Mouse (Mus musculus): ENCODE measurements around the gene Wscd1.
A peak's percentile ranks its signal among the peaks of the same experiment; 100 is the strongest.

The Wscd1 gene

DNA sequence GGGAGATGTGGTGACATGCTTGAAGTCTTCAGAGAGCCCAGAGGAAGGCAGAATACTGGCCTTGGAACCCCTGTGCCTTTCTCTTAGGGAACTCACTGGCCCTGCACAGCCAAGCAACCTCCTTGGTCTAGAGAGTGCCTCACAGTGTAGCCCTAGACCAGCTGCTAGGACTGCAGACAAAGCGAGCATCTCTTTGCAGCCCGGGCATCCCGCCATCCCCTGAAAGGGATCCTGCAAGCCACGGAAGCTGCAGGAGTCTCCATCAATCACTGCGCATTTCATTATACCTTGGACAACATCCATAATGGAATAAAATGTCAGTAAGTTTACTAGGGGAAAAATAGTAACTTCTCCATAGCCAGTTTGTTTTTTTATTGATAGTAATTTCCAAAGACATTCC, 13.4 kb downstream of the Wscd1 start:
- Histone ChIP-seq H3K4me1 (replicated peaks; ENCODE audit: low read depth, low read length) (peaks cover 64% of the 10 kb centered on the region), H3K4me3 (replicated peaks; ENCODE audit: low read length) (no peak overlapping the region), H3K27me3 (ENCODE audit: insufficient read depth, low read length) (peaks cover under 1% of the 10 kb centered on the region; the same call in 1 of the 2 replicates), H3K36me3 (ENCODE audit: insufficient read depth, low read length) (no peaks in the 10 kb centered on the region), H3K9me3 (ENCODE audit: low read length) (no peaks in the 10 kb centered on the region)
- TF ChIP-seq POU5F1 (IDR thresholded peaks at IDR 0.05; ENCODE audit: borderline replicate concordance, low read length) = no peak
- TF ChIP-seq NANOG (IDR thresholded peaks at IDR 0.05; ENCODE audit: borderline replicate concordance, low read length) = no peak
- no peak for TF ChIP-seq CTCF (conservative IDR thresholded peaks at IDR 0.05; ENCODE audit: low read length)

DNA sequence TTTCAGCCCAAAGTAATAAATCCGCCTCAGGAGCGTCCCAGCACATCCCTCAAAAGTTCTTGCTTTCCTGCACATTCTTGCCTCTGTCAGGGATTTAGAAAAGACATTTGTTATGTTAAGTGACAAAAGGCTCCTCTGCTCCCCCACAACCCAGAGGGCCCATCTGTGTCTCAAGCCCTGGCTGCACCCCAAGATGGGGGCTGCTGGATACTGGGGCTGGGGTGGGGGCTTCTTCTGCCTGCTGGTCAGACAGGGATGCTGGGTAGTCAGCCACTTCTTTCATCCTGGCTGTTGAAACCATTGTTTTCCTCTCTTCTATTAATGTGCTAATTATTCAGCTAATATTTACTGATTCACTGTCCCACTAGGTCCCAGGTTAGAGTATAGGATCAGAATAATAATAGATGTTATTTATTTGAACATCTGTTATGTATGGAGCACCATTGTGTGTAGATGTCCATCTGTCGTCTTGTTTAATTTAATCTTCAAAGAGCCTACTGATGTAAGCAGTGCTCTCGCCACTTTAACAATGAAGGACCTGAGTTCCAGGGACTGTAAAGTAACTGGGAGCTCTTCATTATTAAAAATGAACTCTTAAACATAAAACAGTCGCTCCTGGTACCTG, 14.0 kb downstream of the Wscd1 start:
- H3K9me3 ChIP-seq (ENCODE audit: low read length) = no peaks in the 10 kb centered on the region
- no peaks in the 10 kb centered on the region for H3K36me3 ChIP-seq (ENCODE audit: insufficient read depth, low read length)
- no peak overlapping the region for H3K4me3 ChIP-seq (replicated peaks; ENCODE audit: low read length)
- TF ChIP-seq NANOG (IDR thresholded peaks at IDR 0.05; ENCODE audit: borderline replicate concordance, low read length) = no peak
- no peak for TF ChIP-seq POU5F1 (IDR thresholded peaks at IDR 0.05; ENCODE audit: borderline replicate concordance, low read length)
- TF ChIP-seq CTCF (conservative IDR thresholded peaks at IDR 0.05; ENCODE audit: low read length) = no peak
- peaks cover 59% of the 10 kb centered on the region for H3K4me1 ChIP-seq (replicated peaks; ENCODE audit: low read depth, low read length)
- peaks cover 5% of the 10 kb centered on the region; the same call in 1 of the 2 replicates for H3K27me3 ChIP-seq (ENCODE audit: insufficient read depth, low read length)

DNA sequence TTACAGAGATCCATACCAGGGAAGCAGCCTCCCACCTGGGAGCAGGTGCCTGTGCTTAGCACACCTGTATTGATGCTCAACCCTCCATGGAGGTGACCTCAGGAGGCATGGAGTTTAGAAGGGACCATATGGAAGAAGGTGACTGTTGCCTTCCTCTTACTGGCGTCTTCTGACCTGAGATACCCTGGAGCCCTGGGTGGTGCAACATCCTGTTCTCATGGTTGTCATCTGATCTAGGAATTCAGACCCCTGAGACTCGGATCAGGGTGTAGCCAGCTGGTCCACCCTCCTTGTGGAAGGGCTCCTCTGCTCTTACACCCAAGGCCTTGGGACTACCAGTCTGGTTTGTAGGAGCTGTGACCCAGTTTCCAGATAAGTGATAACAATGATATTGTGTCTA, 15.0 kb downstream of the Wscd1 start:
- TF ChIP-seq CTCF (conservative IDR thresholded peaks at IDR 0.05; ENCODE audit: low read length) (no peak), POU5F1 (IDR thresholded peaks at IDR 0.05; ENCODE audit: borderline replicate concordance, low read length) (no peak), NANOG (IDR thresholded peaks at IDR 0.05; ENCODE audit: borderline replicate concordance, low read length) (no peak)
- Histone ChIP-seq H3K27me3 (ENCODE audit: insufficient read depth, low read length) (peaks cover 6% of the 10 kb centered on the region; the same call in 1 of the 2 replicates), H3K4me3 (replicated peaks; ENCODE audit: low read length) (0 out of 2 replicates have a peak overlapping the region, but pooled peaks have one; percentile 3), H3K36me3 (ENCODE audit: insufficient read depth, low read length) (no peaks in the 10 kb centered on the region), H3K9me3 (ENCODE audit: low read length) (no peaks in the 10 kb centered on the region), H3K4me1 (replicated peaks; ENCODE audit: low read depth, low read length) (peaks cover 66% of the 10 kb centered on the region)

DNA sequence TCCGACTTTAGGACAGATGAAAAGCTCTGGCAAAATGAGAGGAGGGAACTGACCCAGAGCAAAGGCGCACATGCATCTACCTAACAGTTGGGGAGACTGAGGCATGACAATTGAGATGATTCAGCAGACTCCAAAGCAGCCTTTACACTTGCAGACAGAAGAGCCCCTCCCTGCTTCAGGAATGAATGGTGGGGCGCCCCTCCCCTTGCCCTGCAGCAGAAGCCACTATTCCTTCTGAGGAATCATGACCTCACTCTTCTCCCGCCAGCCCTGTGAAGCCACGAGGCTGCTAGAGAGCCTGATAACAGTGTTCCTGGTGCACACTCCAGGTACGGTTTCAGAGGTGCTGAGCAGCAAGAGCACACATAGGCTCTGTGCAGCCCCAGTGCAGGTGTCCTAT, 15.6 kb downstream of the Wscd1 start:
- H3K9me3 ChIP-seq (ENCODE audit: low read length) = no peaks in the 10 kb centered on the region
- TF ChIP-seq CTCF (conservative IDR thresholded peaks at IDR 0.05; ENCODE audit: low read length) (no peak), NANOG (IDR thresholded peaks at IDR 0.05; ENCODE audit: borderline replicate concordance, low read length) (no peak), POU5F1 (IDR thresholded peaks at IDR 0.05; ENCODE audit: borderline replicate concordance, low read length) (no peak)
- no peaks in the 10 kb centered on the region for H3K36me3 ChIP-seq (ENCODE audit: insufficient read depth, low read length)

DNA sequence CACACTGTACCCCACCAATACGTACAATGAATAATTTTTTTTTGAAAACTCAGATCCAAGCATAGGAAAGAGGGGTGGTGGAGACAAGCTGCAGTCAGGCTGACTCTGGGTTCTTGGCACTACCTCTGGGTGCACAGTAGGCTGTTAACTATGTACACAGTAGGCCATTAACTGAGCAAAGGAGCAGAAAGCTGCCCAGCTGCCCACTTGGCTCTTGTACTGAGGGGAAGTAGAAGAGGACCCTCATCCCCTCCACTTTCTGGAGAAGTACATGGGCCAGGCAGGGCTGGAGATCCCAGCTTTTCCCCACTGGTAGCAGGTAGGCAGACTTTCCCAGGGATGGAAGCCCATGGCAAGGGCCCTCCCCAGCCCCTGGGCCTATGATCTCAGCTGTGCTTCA, 16.7 kb downstream of the Wscd1 start:
- Histone ChIP-seq H3K36me3 (ENCODE audit: insufficient read depth, low read length) (no peaks in the 10 kb centered on the region; the same call in 1 of the 2 replicates), H3K9me3 (ENCODE audit: low read length) (no peaks in the 10 kb centered on the region), H3K4me3 (replicated peaks; ENCODE audit: low read length) (no peak overlapping the region), H3K4me1 (replicated peaks; ENCODE audit: low read depth, low read length) (peaks cover 69% of the 10 kb centered on the region), H3K27me3 (ENCODE audit: insufficient read depth, low read length) (peaks cover 6% of the 10 kb centered on the region; the same call in 1 of the 2 replicates)
- TF ChIP-seq CTCF (conservative IDR thresholded peaks at IDR 0.05; ENCODE audit: low read length) (no peak), POU5F1 (IDR thresholded peaks at IDR 0.05; ENCODE audit: borderline replicate concordance, low read length) (no peak), NANOG (IDR thresholded peaks at IDR 0.05; ENCODE audit: borderline replicate concordance, low read length) (no peak)

More for the DNA sequence above, 15.6 kb downstream of the Wscd1 start:
- 0 out of 2 replicates have a peak overlapping the region, but pooled peaks have one; percentile 3 for H3K4me3 ChIP-seq (replicated peaks; ENCODE audit: low read length)
- H3K27me3 ChIP-seq (ENCODE audit: insufficient read depth, low read length) = peaks cover 6% of the 10 kb centered on the region; the same call in 1 of the 2 replicates
- peaks cover 72% of the 10 kb centered on the region for H3K4me1 ChIP-seq (replicated peaks; ENCODE audit: low read depth, low read length)

DNA sequence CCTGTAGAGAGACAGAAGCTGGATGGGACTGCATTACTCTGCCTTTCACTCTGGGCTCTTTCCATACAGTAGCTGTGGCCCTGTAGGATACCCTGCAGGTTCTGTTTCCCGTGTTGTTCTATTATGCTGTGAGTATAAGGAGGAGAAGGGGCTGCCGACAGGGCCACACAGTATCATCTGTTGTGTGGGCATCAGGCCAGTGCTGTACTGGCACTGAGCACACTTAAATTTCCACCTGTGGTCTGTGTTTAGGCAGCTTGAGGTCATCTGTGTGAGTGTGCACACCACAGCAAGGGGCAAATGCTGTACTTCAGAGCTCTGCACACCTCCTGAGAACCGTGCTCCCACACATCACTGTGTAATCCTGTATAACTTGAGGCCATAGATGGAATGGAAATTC, 18.0 kb downstream of the Wscd1 start:
- TF ChIP-seq NANOG (IDR thresholded peaks at IDR 0.05; ENCODE audit: borderline replicate concordance, low read length) = no peak
- no peak for TF ChIP-seq CTCF (conservative IDR thresholded peaks at IDR 0.05; ENCODE audit: low read length)
- TF ChIP-seq POU5F1 (IDR thresholded peaks at IDR 0.05; ENCODE audit: borderline replicate concordance, low read length) = no peak
- Histone ChIP-seq H3K4me1 (replicated peaks; ENCODE audit: low read depth, low read length) (peaks cover 74% of the 10 kb centered on the region), H3K36me3 (ENCODE audit: insufficient read depth, low read length) (no peaks in the 10 kb centered on the region; the same call in 1 of the 2 replicates), H3K27me3 (ENCODE audit: insufficient read depth, low read length) (peaks cover 6% of the 10 kb centered on the region; the same call in 1 of the 2 replicates), H3K4me3 (replicated peaks; ENCODE audit: low read length) (no peak overlapping the region), H3K9me3 (ENCODE audit: low read length) (no peaks in the 10 kb centered on the region)

DNA sequence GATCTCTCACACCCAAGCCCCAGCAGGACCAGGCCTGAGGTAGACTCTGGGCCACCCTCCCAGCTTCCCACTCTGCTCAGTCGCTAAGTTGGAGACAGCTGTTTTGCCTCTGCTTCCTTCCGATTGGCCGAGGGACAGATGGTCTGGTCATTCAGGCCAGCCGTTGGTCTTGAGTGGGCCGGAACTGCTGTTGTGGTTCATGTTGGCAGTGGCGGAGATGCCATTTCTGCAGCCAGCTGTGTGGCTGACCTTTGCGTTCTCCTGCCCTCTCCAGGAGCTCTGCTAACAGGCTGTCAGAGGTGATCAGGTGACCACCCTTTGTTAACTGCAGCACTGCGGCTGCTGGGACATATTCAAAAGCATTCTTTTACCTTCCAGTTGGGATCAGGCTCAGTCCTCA, 20.0 kb downstream of the Wscd1 start:
- Histone ChIP-seq H3K9me3 (ENCODE audit: low read length) (no peaks in the 10 kb centered on the region), H3K36me3 (ENCODE audit: insufficient read depth, low read length) (no peaks in the 10 kb centered on the region; the same call in 1 of the 2 replicates), H3K4me1 (replicated peaks; ENCODE audit: low read depth, low read length) (peaks cover 74% of the 10 kb centered on the region), H3K4me3 (replicated peaks; ENCODE audit: low read length) (no peak overlapping the region), H3K27me3 (ENCODE audit: insufficient read depth, low read length) (peaks cover 10% of the 10 kb centered on the region; the same call in 1 of the 2 replicates)
- TF ChIP-seq POU5F1 (IDR thresholded peaks at IDR 0.05; ENCODE audit: borderline replicate concordance, low read length) = no peak
- no peak for TF ChIP-seq CTCF (conservative IDR thresholded peaks at IDR 0.05; ENCODE audit: low read length)
- no peak for TF ChIP-seq NANOG (IDR thresholded peaks at IDR 0.05; ENCODE audit: borderline replicate concordance, low read length)

DNA sequence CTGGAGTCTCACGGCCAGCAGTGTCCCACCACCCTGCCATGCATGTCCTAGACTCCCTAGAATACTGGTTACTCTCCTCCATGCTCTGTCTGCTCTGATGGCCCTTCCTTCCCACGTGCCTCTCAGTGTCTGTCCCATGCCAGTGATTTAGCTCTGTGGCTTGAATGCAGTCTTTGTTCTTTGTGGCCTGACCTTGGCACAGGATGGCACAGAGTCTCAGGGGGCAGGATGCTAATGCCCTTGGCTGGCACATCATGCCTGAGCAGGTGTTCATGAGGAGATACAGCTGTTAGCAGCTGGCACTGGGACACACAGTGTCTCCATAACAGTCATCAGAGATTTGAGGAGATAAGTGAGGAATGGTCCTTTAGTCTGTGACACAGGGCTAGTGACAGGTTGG, 20.8 kb downstream of the Wscd1 start:
- Histone ChIP-seq H3K4me3 (replicated peaks; ENCODE audit: low read length) (no peak overlapping the region), H3K9me3 (ENCODE audit: low read length) (no peaks in the 10 kb centered on the region), H3K27me3 (ENCODE audit: insufficient read depth, low read length) (peaks cover 13% of the 10 kb centered on the region), H3K36me3 (ENCODE audit: insufficient read depth, low read length) (no peaks in the 10 kb centered on the region; the same call in 1 of the 2 replicates), H3K4me1 (replicated peaks; ENCODE audit: low read depth, low read length) (peaks cover 74% of the 10 kb centered on the region)
- no peak for TF ChIP-seq NANOG (IDR thresholded peaks at IDR 0.05; ENCODE audit: borderline replicate concordance, low read length)

Measured in E14TG2a.4 (cell line).